8 mouse cellular contexts compared by ENCODE assay signal in the genomic region with DNA sequence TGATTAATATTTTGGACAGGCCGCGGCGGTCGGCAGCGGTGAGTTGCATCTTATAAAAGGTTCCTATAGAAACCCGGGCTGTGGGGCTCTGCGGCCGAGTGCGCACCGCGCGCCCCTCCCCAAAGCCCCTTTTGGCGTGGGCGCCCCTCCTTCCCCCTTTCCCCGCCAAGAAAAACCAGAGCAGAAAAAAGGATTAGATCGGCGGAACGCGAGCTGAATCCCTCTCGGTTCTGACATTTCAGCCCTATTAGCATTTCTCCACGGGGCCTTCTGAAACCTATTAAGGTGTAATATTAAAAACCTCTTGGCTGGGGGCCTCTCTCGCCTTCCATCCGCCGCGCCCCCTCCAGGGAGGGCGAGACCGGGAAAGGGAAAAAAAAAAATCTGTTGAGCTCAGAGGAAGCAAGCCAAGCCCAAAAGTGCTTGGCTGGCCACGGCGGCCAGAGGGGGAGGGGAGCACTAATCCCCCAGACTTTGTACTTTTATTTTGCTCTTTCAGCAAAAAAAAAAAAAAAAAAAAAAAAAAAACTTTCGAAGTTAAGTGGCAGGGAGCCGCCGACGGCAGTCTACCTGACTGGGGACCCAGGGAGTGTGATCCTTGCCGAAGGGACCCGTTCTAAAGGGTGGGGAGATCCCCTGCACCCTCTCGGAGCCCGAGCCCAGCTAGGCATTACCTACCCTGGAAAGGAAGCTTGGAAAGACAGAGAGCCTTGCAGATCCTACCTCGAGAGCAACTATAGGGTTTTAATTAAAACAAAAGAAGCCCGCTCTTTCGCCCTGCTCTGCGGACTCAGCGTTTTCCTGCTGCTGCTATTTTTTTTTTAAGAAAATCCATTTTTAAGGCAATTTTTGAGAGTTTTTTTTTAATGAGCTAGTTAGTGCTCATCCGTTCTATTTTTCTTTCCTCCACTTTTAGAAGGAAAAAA. TPM values are rescaled to one million over a fixed set of nuclear protein-coding genes. Genes with fewer than 3 reads are reported as not detected.
DNase-seq lines count a peak whose midpoint lies in the region; ATAC-seq and TF ChIP-seq lines count a peak whose summit lies in the region.

No protein-coding gene starts in this region.

- peaks cover under 1 to 12% of the 10 kb centered on the region in 2 experiments; a peak in 3 of 4 replicates for H3K4me1 ChIP-seq in ES-E14 (ENCODE audit: control insufficient read depth in 2 of 2, insufficient read depth in 2 of 2, low read length in 2 of 2, poor library complexity in 1 of 2)
- H3K4me1 ChIP-seq in bone marrow macrophage, adult 2 months (ENCODE audit: control insufficient read depth, insufficient read depth, low read length) = peaks cover under 1% of the 10 kb centered on the region
- H3K4me1 ChIP-seq in forebrain, embryonic 14.5 days (ENCODE audit: control insufficient read depth, insufficient read depth, low read length) = peaks cover 6% of the 10 kb centered on the region
- peaks cover 3% of the 10 kb centered on the region for H3K4me1 ChIP-seq in lung, embryonic 16.5 days (replicated peaks; ENCODE audit: control insufficient read depth, insufficient read depth, low read length)

- no peak for DNase-seq in ES-E14 (ENCODE audit: low read depth, low spot score)
- peak; percentile 94 for DNase-seq in forebrain, embryonic 14.5 days (ENCODE audit: low spot score)
- peak; percentile 83 for DNase-seq in heart, postnatal 4 days
- peak; percentile 61 for DNase-seq in layer of hippocampus, adult 9-11 months
- DNase-seq in retina, embryonic 14.5 days (ENCODE audit: low spot score) = peak; percentile 84

- no peak for TF ChIP-seq CTCF in bone marrow macrophage, adult 2 months (IDR thresholded peaks at IDR 0.05; ENCODE audit: low read depth, low read length)

- H3K9me3 ChIP-seq in ES-E14 (ENCODE audit: control insufficient read depth, insufficient read depth, low read depth, low read length) = no peaks in the 10 kb centered on the region
- no peaks in the 10 kb centered on the region for H3K9me3 ChIP-seq in forebrain, embryonic 14.5 days (replicated peaks; ENCODE audit: control insufficient read depth, low read length)
- no peaks in the 10 kb centered on the region for H3K9me3 ChIP-seq in lung, embryonic 16.5 days (ENCODE audit: control insufficient read depth, low read length)

- in situ Hi-C loops in ES-E14 (cut with MboI; ENCODE audit: low sequenced_read_pairs in 2 of 2, unreplicated experiment in 2 of 2) = no loop called here

- under 1% methylated on average over 43 of the region's 43 CpGs for WGBS in forebrain, embryonic 14.5 days
- WGBS in lung, embryonic 16.5 days = under 1% methylated on average over 43 of the region's 43 CpGs

- H3K4me3 ChIP-seq in ES-E14 (ENCODE audit: insufficient read depth in 1 of 2, low read depth in 1 of 2, low read length in 2 of 2, poor library complexity in 1 of 2, severe bottlenecking in 1 of 2) = peak overlapping the region; percentile 66 to 70
- H3K4me3 ChIP-seq in bone marrow macrophage, adult 2 months (ENCODE audit: insufficient read depth, low read length) = peak overlapping the region; percentile 85
- H3K4me3 ChIP-seq in forebrain, embryonic 14.5 days (ENCODE audit: low read depth, low read length) = peak overlapping the region; percentile 62
- peak overlapping the region; percentile 75 for H3K4me3 ChIP-seq in lung, embryonic 16.5 days (ENCODE audit: low read length)

- ATAC-seq in forebrain, embryonic 14.5 days = peak; percentile 11
- no peak for ATAC-seq in lung, embryonic 16.5 days (ENCODE audit: low read depth)
- no peak for ATAC-seq in activated CD4-positive, CD25-positive, alpha-beta regulatory T cell, adult 4 months

- 0 out of 2 replicates have a peak, but pooled peaks have one; percentile 63 for TF ChIP-seq POLR2A in bone marrow macrophage, adult 2 months (IDR thresholded peaks at IDR 0.05; ENCODE audit: borderline replicate concordance, low read depth, low read length)

- peak overlapping the region; percentile 29; the same call in 1 of the 2 replicates for H3K27ac ChIP-seq in ES-E14 (ENCODE audit: insufficient read depth, low read depth, low read length, poor library complexity, severe bottlenecking)
- H3K27ac ChIP-seq in bone marrow macrophage, adult 2 months (ENCODE audit: insufficient read depth, low read depth, low read length) = peak overlapping the region; percentile 100
- peak overlapping the region; percentile 100 for H3K27ac ChIP-seq in forebrain, embryonic 14.5 days (ENCODE audit: low read depth, low read length)
- H3K27ac ChIP-seq in lung, embryonic 16.5 days (ENCODE audit: low read length) = peak overlapping the region; percentile 100

- H3K27me3 ChIP-seq in forebrain, embryonic 14.5 days (replicated peaks; ENCODE audit: control insufficient read depth, insufficient read depth, low read length) = no peaks in the 10 kb centered on the region
- H3K27me3 ChIP-seq in lung, embryonic 16.5 days (ENCODE audit: control insufficient read depth, insufficient read depth, low read depth, low read length) = no peaks in the 10 kb centered on the region

- peak overlapping the region; percentile 96 for H3K4me2 ChIP-seq in forebrain, embryonic 14.5 days (ENCODE audit: low read length)
- peak overlapping the region; percentile 71 for H3K4me2 ChIP-seq in lung, embryonic 16.5 days (ENCODE audit: low read depth, low read length)

- H3K36me3 ChIP-seq in ES-E14 (ENCODE audit: control insufficient read depth, insufficient read depth, low read length, poor library complexity, severe bottlenecking) = no peaks in the 10 kb centered on the region
- peaks cover 12% of the 10 kb centered on the region for H3K36me3 ChIP-seq in forebrain, embryonic 14.5 days (ENCODE audit: control insufficient read depth, insufficient read depth, low read length)
- H3K36me3 ChIP-seq in lung, embryonic 16.5 days (ENCODE audit: control insufficient read depth, insufficient read depth, low read length) = no peaks in the 10 kb centered on the region

- peak overlapping the region; percentile 42 for H3K9ac ChIP-seq in ES-E14 (ENCODE audit: insufficient read depth, low read depth, low read length, poor library complexity, severe bottlenecking)
- H3K9ac ChIP-seq in forebrain, embryonic 14.5 days (ENCODE audit: low read length) = peak overlapping the region; percentile 99
- peak overlapping the region; percentile 93 for H3K9ac ChIP-seq in lung, embryonic 16.5 days (ENCODE audit: low read length)

TF ChIP-seq in ES-E14, 5 proteins besides CTCF, POLR2A, EP300 and RAD21:
- TF ChIP-seq CHD2 (IDR thresholded peaks at IDR 0.05; ENCODE audit: low read depth, low read length) (0 out of 2 replicates have a peak, but pooled peaks have one; percentile 12), ZNF384 (IDR thresholded peaks at IDR 0.05; ENCODE audit: low read depth, low read length) (peak; percentile 96), MAFK (IDR thresholded peaks at IDR 0.05; ENCODE audit: insufficient read depth, low read depth, low read length) (peak; percentile 86), HCFC1 (IDR thresholded peaks at IDR 0.05; ENCODE audit: borderline replicate concordance, insufficient read depth, low read length) (no peak)

RNA-seq across cellular contexts. Expression of gene Tnrc18, which starts 1.2 kb away (rescaled TPM):
- total RNA-seq in ES-E14 (2012; rRNA removed) = 12.9 and 20.7 TPM in 2 replicates
- polyA plus RNA-seq in bone marrow macrophage, adult 2 months (2012; ENCODE audit: insufficient read depth, insufficient read length, missing spikeins) = 57.3 and 64.5 TPM in 2 replicates
- 27.5 and 36.6 TPM in 2 replicates for polyA plus RNA-seq in forebrain, embryonic 14.5 days (2014; fragmentation: Nextera tagmentation; extraction: Ambion mirVana)
- 100 to 1,000 TPM; 113 TPM for total RNA-seq in heart, postnatal 4 days (2021)
- 17.3 and 18.2 TPM in 2 replicates for polyA plus RNA-seq in lung, embryonic 16.5 days (2015; fragmentation: Nextera tagmentation; extraction: Ambion mirVana)
- 1 to 10 TPM; 4.1 to 4.3 TPM for polyA plus RNA-seq in activated CD4-positive, CD25-positive, alpha-beta regulatory T cell, adult 4 months (2017; shearing (Covaris generic))

Comparison
In these comparisons a context has a peak if more than half of its experiments do, and no peak if none do; other contexts are left out.
1. H3K27ac ChIP-seq: peak in every context shown above with its lines; median percentile 100 in bone marrow macrophage, adult 2 months; 100 in forebrain, embryonic 14.5 days; 100 in lung, embryonic 16.5 days; 29 in ES-E14.
2. H3K9ac ChIP-seq: peak in every context shown above with its lines; median percentile 99 in forebrain, embryonic 14.5 days; 93 in lung, embryonic 16.5 days; 42 in ES-E14.